Mouse (Mus musculus) brain, embryonic 14.5 days (tissue): ENCODE measurements around the gene Pgap3.

ENCODE experiments used
- CTCF ChIP-seq: fragments of 200-500 bp; IDR thresholded peaks from 2 replicates; pipeline ENCODE4 v1.5.1; 2012; ENCODE audit warnings: inconsistent platforms, mild to moderate bottlenecking, moderate library complexity, borderline replicate concordance; ENCODE audit not compliant: insufficient read depth, insufficient read length; ENCODE audit errors: extremely low read depth
- POLR2A ChIP-seq: fragments of 200-500 bp; IDR thresholded peaks from 2 replicates; pipeline ENCODE4 v1.6.1; 2012; ENCODE audit warnings: mild to moderate bottlenecking, inconsistent platforms, borderline replicate concordance; ENCODE audit not compliant: poor library complexity, insufficient read depth, insufficient read length, severe bottlenecking; ENCODE audit errors: extremely low read depth

DNA sequence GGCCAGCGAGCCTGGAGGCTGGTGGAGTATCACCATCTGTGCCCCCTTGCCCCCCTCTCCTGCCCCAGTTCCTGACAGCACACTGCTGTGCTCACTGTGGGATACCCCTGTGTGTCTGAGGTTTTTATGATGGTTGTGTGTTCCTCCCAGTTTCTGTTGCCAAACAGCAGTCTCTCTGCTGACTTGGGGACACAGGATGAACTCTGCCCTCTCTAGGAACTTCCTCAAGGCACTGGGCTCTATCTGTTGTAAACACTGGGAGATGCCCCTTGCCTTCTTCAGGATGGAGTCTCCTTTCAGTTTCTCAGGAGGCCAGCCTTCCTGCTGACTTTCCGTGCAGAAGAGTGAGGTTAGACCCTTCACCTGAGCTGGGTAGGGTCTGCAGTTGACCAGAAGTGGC, 13.9 kb upstream of the Pgap3 start:
- no peak for TF ChIP-seq CTCF
- TF ChIP-seq POLR2A, result no peak
